Mouse (Mus musculus) gastrocnemius, adult 18-20 months (tissue): Measurements from ENCODE around the gene Sertad1. TPM values are rescaled to one million over a fixed set of nuclear protein-coding genes. Genes with fewer than 3 reads are reported as not detected.

Source experiments
- DNase-seq: peaks from one replicate; pipeline ENCODE4 v3.0.0; 2021; ENCODE audit warnings: low spot score
- long read RNA-seq, 2 experiments: library from polyadenylated mRNA; stranded (forward); transcript quantifications; one replicate each; pipeline ENCODE4 v2.0.0; 2021
- total RNA-seq, 2 experiments: library from RNA; stranded (reverse); gene quantifications; 2 replicates each; pipeline ENCODE4 v1.2.3; 2021

The Sertad1 gene
- total RNA-seq = 1 to 10 TPM; 6.9 to 8.4 TPM
- long read RNA-seq, experiment 1, partial matches to known transcripts = 0 of 1 reads
- long read RNA-seq, experiment 1, other reads (novel, unspliced or antisense) = 0 of 1 reads
- long read RNA-seq, experiment 2, partial matches to known transcripts = 0 of 5 reads
- long read RNA-seq, experiment 2, other reads (novel, unspliced or antisense) = 1 of 5 reads

DNA sequence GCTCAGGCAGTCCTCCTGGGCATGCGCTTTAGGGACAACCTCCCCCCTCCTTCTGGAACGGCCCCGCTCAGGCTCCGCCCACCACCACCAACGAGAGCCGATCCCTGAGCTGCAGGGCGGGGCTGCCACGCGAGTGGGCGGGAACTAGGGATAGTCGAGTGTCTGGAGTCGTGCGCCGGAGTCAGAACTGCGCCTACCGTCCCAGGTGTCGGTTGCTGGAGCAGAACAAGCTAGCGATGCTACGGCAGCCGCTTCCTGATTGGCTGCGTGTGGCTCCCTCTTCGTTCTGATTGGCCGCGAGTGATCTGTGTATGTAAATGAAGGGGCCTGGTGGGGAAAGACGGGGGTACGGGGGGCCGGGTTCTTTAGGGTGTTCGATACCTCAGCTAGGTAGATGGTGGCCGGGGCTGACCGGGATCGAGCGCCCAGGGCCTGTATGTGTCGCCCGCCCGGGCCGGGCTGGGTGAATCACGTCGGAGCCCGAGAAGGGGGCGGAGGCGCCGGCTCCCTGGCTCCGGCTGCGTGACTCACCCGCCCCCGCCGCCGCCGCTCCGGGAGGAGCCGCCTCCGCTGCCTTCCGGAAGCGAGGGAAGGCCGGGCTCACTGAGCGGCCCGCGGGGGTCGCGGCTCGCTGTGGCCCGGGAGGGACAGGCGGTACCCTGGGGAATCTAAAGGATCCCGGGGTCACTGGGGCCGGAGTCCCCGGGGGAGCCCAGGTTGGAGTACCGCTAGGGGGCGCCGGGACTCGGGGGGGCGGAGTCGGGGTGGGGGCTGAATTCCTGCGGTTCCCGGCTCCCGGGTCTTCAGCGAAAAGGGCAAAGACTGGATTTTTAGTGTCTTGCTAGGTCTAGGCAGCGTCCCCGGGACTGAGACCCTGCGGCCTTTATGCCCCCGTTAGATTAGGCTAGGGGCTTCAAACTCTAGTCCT is at the start of gene Sertad1:
Sertad1 (plus strand) TSS at position 141 of the 928 bp plus-strand sequence.
- peak; percentile 100 for DNase-seq

- DNase-seq = no peak
Observed at GRCm38 (mm10) chr7:27437544-27437943, 49.2 kb upstream of the Sertad1 start.

DNA sequence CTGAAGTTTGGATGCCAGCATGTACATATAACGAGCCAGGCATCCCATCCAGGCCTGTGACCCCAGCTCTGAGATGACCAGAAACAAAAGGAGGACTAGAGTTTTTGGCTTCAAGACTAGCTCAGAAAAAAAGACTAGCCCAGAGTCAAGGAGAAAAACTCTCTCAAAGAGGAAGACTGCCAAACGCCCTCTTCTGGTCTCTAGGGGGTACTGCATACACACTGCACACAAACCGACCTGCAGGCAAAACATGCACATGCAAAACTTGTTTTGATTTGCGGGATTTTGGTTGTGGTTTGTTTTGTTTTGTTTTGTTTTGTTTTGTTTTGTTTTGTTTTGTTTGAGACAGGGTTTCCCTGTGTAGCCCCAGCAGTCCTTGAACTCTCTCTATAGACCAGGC is 46.7 kb upstream of the Sertad1 start:
- DNase-seq = no peak

DNA sequence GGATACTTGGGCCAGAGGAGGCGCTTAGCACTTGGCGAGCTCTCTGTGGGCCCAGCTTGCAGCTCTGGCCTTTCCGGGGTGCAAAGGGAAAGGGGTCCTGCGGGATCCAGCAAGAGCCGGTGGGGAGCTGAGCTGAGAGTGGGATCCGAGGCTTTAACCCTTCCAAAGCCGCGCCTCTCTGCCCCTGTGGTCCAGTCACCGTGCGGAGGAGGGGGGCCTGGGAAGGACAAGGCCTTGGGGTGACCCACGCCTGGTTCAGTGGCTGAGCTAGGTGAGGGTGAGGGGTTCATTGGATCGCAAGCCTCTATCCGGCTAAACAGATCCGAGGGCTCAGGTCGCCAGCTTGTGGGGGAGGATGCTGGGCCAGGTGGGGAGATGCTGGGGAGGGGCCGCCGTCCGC is 40.7 kb upstream of the Sertad1 start:
- DNase-seq = no peak

GRCm38 (mm10) chr7:27446521-27447418 is 39.9 kb upstream of the Sertad1 start:
- DNase-seq = peak; percentile 6

GRCm38 (mm10) chr7:27447419-27448286 is 39.1 kb upstream of the Sertad1 start, which contains the start of the genes Sptbn4 and Blvrb:
Gene Sptbn4, minus strand, starts transcription at chr7:27447686.
Gene Blvrb, plus strand, starts transcription at chr7:27447978.
- peak; percentile 100 for DNase-seq

GRCm38 (mm10) chr7:27448421-27449206 is 38.1 kb upstream of the Sertad1 start:
- DNase-seq = peak; percentile 35

DNA sequence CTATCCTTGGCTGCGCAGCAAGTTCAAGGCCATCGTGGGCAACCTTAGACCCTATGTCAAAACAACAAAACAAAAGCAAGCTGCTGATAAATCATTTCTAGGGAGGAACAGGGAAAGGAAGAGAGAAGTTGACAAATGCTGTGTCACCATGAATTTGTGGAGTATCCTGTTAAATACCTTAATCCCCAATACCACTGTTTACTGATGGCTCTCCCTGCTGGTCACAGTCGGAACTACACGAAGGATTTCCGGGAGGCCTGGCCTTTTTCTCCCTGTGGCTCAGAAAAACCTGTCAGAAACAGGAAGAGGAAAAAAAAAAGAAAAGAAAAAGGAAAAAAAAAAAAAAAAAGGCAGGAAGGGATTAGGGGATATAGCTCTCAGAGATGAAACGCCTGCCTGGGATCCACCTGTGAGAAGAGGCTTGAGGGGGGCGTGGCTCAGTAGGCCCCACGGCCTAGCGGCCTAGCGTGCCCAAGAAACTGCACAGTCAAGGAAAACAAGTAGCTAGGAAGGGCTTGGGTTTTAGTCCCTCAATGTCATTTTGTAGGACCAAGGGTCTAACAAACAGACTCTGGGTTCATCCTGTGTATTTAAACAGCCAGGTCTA is 37.4 kb upstream of the Sertad1 start:
- peak; percentile 71 for DNase-seq

DNA sequence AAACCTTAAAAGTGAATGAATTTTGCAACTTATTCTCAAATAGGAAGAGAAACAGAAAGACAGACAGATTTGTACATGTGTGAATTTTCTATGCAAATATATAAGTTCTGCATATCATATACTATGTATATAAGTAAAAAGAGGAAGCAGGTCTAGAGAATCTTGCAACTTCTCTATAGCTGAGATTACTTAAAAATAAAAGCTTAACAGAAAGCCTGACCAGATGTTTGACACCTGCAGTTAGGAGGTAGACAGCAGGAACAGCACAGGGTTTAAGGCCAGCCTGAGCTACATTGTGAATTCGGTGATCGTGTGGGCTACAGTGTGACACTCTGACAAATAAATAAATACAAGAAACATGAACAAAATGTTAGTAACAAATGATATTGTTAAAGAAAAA is 35.4 kb upstream of the Sertad1 start:
- DNase-seq = no peak

- DNase-seq = no peak
Observed at GRCm38 (mm10) chr7:27452206-27452770, 34.4 kb upstream of the Sertad1 start.

- no peak for DNase-seq
Observed at GRCm38 (mm10) chr7:27454461-27455121, 32.1 kb upstream of the Sertad1 start.

GRCm38 (mm10) chr7:27455273-27455672 is 31.4 kb upstream of the Sertad1 start:
- no peak for DNase-seq

DNA sequence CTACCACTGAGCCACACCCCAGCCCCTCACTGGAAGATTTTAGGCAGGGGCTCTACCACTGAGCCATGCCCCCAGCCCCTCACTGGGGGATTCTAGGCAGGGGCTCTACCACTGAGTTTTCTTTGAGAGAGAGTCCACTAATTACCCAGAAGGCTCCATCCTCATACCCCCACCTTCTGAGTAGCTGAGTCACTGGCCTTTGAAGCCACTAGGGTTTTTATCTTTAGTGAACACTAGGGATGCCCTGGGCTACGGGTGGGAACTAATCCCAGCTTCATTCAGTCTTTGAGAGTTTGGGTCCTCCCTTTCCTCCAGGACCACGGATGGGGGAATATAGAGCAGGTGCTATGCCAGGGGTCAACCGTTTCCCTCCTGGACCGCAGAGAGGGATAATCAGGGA is 28.1 kb upstream of the Sertad1 start:
- no peak for DNase-seq

DNA sequence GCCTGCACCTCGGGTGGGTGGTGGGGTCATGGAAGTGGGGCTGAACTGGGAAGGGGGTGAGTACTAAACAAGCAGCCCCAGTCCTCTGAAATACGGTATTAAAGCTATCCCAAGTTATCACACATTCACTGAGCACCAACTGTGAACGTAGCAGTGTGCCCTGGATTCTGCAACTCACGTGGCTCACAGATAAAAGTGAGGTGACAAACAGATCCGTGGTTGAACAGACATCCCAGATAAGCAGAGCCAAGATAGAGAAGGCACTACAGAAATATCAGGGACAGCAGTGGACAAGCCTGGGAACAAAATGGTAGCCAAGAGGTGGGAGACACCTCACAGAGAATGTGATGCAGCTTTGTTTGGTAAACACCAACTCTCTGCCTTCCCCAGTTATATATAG is 27.1 kb upstream of the Sertad1 start:
- no peak for DNase-seq

- no peak for DNase-seq
Observed at GRCm38 (mm10) chr7:27460477-27460876, 26.2 kb upstream of the Sertad1 start.

DNA sequence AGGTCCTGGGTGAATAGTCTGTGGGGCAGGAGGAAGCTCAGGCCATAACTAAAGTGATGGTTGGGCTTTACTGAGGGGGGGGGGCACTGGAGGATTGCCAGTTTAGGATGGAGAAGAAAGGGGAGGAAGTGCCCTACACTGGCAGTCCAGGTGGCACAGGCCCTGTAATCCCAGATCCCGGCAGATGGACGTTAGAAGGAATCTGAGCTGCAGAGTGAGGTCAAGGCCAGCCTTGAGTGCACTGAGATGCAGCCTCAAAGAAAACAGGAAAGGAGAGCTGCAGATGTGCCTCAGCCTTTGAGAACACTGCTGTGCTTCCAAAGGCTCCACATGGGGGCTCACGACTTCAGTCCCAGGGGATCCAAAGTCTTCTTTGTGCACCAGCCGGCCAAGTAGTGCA is 19.1 kb upstream of the Sertad1 start:
- DNase-seq = no peak

DNA sequence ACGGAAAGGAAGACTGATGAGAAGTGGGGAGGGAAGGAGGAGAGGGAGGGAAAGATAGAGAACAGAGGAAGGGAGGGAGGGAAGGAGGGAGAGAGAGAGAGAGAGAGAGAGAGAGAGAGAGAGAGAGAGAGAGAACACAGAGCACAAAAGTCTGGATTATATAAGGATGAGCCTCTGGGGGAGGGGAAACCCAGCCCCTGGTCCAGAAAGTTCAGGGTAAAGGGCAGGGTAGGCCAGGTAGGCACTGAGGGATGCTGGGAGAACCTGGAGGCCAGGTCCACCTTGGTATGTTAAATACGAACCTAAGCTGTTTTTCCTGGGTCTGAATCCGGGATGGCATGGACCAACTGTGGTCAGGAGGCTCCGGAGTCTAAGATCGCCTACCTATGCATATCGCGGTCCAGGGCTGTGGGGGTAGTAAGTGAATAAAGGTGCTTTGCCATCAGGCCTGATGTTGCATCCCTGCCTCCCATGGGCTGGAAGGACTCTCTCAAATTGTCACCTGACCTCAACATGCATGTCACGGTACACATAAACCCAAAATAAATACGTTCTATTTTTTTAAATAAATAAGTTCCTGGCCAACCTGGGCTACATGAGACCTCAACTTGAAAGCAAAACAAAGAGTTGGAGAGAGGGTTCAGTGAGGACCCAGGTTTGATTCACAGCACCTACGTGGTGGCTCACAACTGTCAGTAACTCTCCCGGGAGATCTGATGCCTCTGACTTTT is 15.2 kb upstream of the Sertad1 start:
- no peak for DNase-seq

- no peak for DNase-seq
Observed at GRCm38 (mm10) chr7:27472596-27472995, 14.1 kb upstream of the Sertad1 start.
